ENCODE assay signal across 31 mouse cellular contexts in the genomic region with DNA sequence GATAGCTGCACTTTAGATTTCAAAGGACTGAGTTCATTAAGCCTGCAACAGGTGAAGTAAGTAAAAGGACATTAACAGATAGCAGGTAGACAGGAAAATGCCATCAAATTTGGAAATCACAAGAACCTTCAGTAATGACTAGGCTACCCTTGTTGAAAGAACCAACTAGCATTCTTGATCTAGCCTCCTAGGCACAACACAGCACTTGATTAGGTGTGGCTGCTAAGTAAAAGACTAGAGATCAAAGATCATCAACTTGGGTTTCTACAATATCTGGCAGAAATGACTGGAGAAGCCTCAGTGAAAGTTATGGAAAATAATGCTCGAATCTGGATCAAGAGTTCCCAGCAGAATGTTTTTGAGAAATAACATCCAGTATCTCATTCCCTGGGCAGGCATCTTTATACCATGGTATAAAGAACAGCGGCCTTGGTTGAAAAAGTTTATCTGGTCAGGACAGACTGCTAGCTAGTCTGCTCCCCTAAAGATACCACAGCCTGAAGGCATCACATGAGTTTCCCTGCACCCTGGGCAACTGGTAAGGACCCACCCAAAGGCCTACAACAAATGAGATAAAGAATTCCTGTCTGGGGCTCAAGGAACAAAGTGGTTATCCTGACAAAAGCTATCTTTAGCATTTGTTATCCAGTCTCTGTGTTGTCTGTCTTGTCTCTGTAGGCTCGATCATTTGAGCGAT. TPM values are rescaled to one million over a fixed set of nuclear protein-coding genes. Genes with fewer than 3 reads are reported as not detected.
DNase-seq lines count a peak whose midpoint lies in the region; ATAC-seq and TF ChIP-seq lines count a peak whose summit lies in the region.
"Had no signal": no experiment of that assay in that cellular context is flagged by ENCODE, and none has a peak within 500 bp of the region (broad histone marks: within the 10 kb centered on the region; RNA-seq: fewer than 3 reads in every experiment).

No protein-coding gene starts in this region.

- H3K9me3 ChIP-seq in liver, embryonic 14.5 days (ENCODE audit: control insufficient read depth, low read length), result no peaks in the 10 kb centered on the region
- H3K9me3 ChIP-seq in lung, postnatal 0 days (ENCODE audit: low read length), result no peaks in the 10 kb centered on the region
- H3K9me3 ChIP-seq: embryonic facial prominence, embryonic 10.5 days; hindbrain, embryonic 12.5 days; lung, embryonic 15.5 days; midbrain, embryonic 10.5 days had no signal

- H3K4me3 ChIP-seq in liver, embryonic 14.5 days (ENCODE audit: insufficient read depth in 1 of 2, low read depth in 2 of 2, low read length in 2 of 2), result no peak overlapping the region
- no peak overlapping the region for H3K4me3 ChIP-seq in lung, postnatal 0 days (ENCODE audit: low read depth, low read length)
- H3K4me3 ChIP-seq: embryonic facial prominence, embryonic 10.5 days; hindbrain, embryonic 12.5 days; lung, embryonic 15.5 days; midbrain, embryonic 10.5 days had no signal

- no peak overlapping the region for H3K9ac ChIP-seq in liver, embryonic 14.5 days (replicated peaks)
- no peak overlapping the region for H3K9ac ChIP-seq in lung, postnatal 0 days (replicated peaks; ENCODE audit: low read depth)
- H3K9ac ChIP-seq: forebrain, postnatal 0 days; hindbrain, embryonic 12.5 days; lung, embryonic 15.5 days had no signal

- H3K4me1 ChIP-seq in liver, embryonic 14.5 days (replicated peaks; ENCODE audit: control insufficient read depth in 2 of 2, insufficient read depth in 2 of 2, low read length in 1 of 2), result peaks cover 0 to 11% of the 10 kb centered on the region in 2 experiments; a peak in 3 of 4 replicates
- H3K4me1 ChIP-seq in lung, postnatal 0 days (ENCODE audit: insufficient read depth, low read depth, low read length), result no peaks in the 10 kb centered on the region
- H3K4me1 ChIP-seq: embryonic facial prominence, embryonic 10.5 days; hindbrain, embryonic 12.5 days; lung, embryonic 15.5 days; midbrain, embryonic 10.5 days had no signal

- peak; percentile 8 for DNase-seq in c-Kit-negative CD71-positive TER-119-positive erythroid progenitor cells, embryonic 14.5 days (ENCODE audit: low read depth, low spot score)
- peak; percentile 51 to 56 (median 52) for DNase-seq in liver, embryonic 14.5 days (ENCODE audit: low read depth in 3 of 3, low spot score in 3 of 3)
- no peak for DNase-seq in thymus, postnatal 4 days
- DNase-seq in spleen, postnatal 14 days (ENCODE audit: low spot score in 2 of 2), result no peak
- no peak for DNase-seq in lung, postnatal 0 days (ENCODE audit: low spot score)
- no peak for DNase-seq in heart, postnatal 10 days
- DNase-seq: adrenal gland, postnatal 36 days; cerebellum, adult 18-20 months; forebrain, postnatal 0 days; gastrocnemius, postnatal 14 days; heart, postnatal 14 days; kidney, postnatal 4 days; layer of hippocampus, adult 9-11 months; lung, postnatal 4 days; right cerebral cortex, postnatal 4 days had no signal

- 33% methylated on average over 4 of the region's 4 CpGs for WGBS in liver, embryonic 14.5 days (ENCODE audit: insufficient replicate concordance)
- 89% methylated on average over 4 of the region's 4 CpGs for WGBS in lung, postnatal 0 days

- peak overlapping the region; percentile 36 for H3K4me2 ChIP-seq in liver, embryonic 14.5 days (ENCODE audit: low read depth)
- no peak overlapping the region for H3K4me2 ChIP-seq in lung, postnatal 0 days (replicated peaks; ENCODE audit: low read depth, low read length)
- H3K4me2 ChIP-seq: heart, embryonic 11.5 days; hindbrain, embryonic 12.5 days; lung, embryonic 15.5 days had no signal

- no peaks in the 10 kb centered on the region for H3K36me3 ChIP-seq in liver, embryonic 14.5 days (replicated peaks; ENCODE audit: control insufficient read depth, insufficient read depth, low read depth)
- peaks cover 24% of the 10 kb centered on the region for H3K36me3 ChIP-seq in lung, postnatal 0 days (ENCODE audit: insufficient read depth, low read length)
- H3K36me3 ChIP-seq: embryonic facial prominence, embryonic 10.5 days; hindbrain, embryonic 12.5 days; lung, embryonic 15.5 days; midbrain, embryonic 10.5 days had no signal

- intact Hi-C loops in heart, postnatal 10 days (cut with DNase I), result no loop called here

- peak; percentile 94 for ATAC-seq in erythroblast, adult 5-6 weeks (replicated peaks; ENCODE audit: low FRiP score, poor library complexity, severe bottlenecking)
- peak; percentile 99 for ATAC-seq in liver, embryonic 14.5 days (ENCODE audit: insufficient read depth)
- no peak for ATAC-seq in lung, postnatal 0 days
- ATAC-seq: forebrain, postnatal 0 days; intestine, postnatal 0 days; midbrain, embryonic 16.5 days had no signal

- TF ChIP-seq EP300 in liver, embryonic 14.5 days (IDR thresholded peaks at IDR 0.05; ENCODE audit: low read depth), result peak; percentile 77
- TF ChIP-seq EP300 in lung, postnatal 0 days (IDR thresholded peaks at IDR 0.05), result no peak

- no peak for TF ChIP-seq CTCF in liver, embryonic 14.5 days (IDR thresholded peaks at IDR 0.05; ENCODE audit: low read depth)
- no peak for TF ChIP-seq CTCF in lung, postnatal 0 days (IDR thresholded peaks at IDR 0.05)

- peak overlapping the region; percentile 55 for H3K27ac ChIP-seq in liver, embryonic 14.5 days
- H3K27ac ChIP-seq in lung, postnatal 0 days (ENCODE audit: low read length), result no peak overlapping the region
- H3K27ac ChIP-seq: embryonic facial prominence, embryonic 10.5 days; hindbrain, embryonic 12.5 days; lung, embryonic 15.5 days; midbrain, embryonic 10.5 days had no signal

- H3K27me3 ChIP-seq in liver, embryonic 14.5 days (ENCODE audit: control insufficient read depth, insufficient read depth, low read length), result no peaks in the 10 kb centered on the region
- H3K27me3 ChIP-seq in lung, postnatal 0 days (replicated peaks; ENCODE audit: insufficient read depth, low read length), result no peaks in the 10 kb centered on the region
- H3K27me3 ChIP-seq: hindbrain, embryonic 12.5 days; lung, embryonic 15.5 days had no signal

RNA-seq across cellular contexts. Expression of a gene that starts 7.3 kb away (rescaled TPM):
- not detected in 2 replicates for total RNA-seq in erythroblast, adult 5-6 weeks (2015; ENCODE audit: low replicate concordance)
- total RNA-seq in erythroblast, adult 5-6 weeks (2017; ENCODE audit: low replicate concordance), result 0.28 TPM in 1 of 2 replicates, not detected in the other
- 0.03 and 0.04 TPM in 2 replicates for polyA plus RNA-seq in liver, embryonic 14.5 days (2012; rRNA removed)
- not detected in 2 replicates for polyA plus RNA-seq in liver, embryonic 14.5 days (2014; fragmentation: Nextera tagmentation; extraction: Ambion mirVana)
- 0.14 and 0.17 TPM in 2 replicates for polyA plus RNA-seq in lung, postnatal 0 days (2015; fragmentation: Nextera tagmentation; extraction: Ambion mirVana)
- under 1 TPM; 0.07 to 0.12 TPM for total RNA-seq in heart, postnatal 10 days (2021)
- polyA plus RNA-seq: C2C12; embryonic facial prominence, embryonic 10.5 days; forebrain, embryonic 11.5 days; forebrain, postnatal 0 days; hindbrain, embryonic 12.5 days; kidney, embryonic 16.5 days; midbrain, embryonic 10.5 days; midbrain, embryonic 16.5 days; neural tube, embryonic 14.5 days had no signal

RNA-seq across cellular contexts. Expression of a gene that starts 26.7 kb away (rescaled TPM):
- 24.4 and 37.2 TPM in 2 replicates for total RNA-seq in erythroblast, adult 5-6 weeks (2015; ENCODE audit: low replicate concordance)
- 38.8 and 52.7 TPM in 2 replicates for total RNA-seq in erythroblast, adult 5-6 weeks (2017; ENCODE audit: low replicate concordance)
- polyA plus RNA-seq in liver, embryonic 14.5 days (2012; rRNA removed), result 3.0 and 4.5 TPM in 2 replicates
- 8.5 TPM in 2 replicates for polyA plus RNA-seq in liver, embryonic 14.5 days (2014; fragmentation: Nextera tagmentation; extraction: Ambion mirVana)
- 30.3 and 34.9 TPM in 2 replicates for polyA plus RNA-seq in lung, postnatal 0 days (2015; fragmentation: Nextera tagmentation; extraction: Ambion mirVana)
- total RNA-seq in heart, postnatal 10 days (2021), result 10 to 100 TPM; 29.9 to 34.3 TPM

RNA-seq across cellular contexts. Expression of a gene that starts 28.1 kb away (rescaled TPM):
- not detected in 2 replicates for total RNA-seq in erythroblast, adult 5-6 weeks (2015; ENCODE audit: low replicate concordance)
- total RNA-seq in erythroblast, adult 5-6 weeks (2017; ENCODE audit: low replicate concordance), result not detected in 2 replicates
- polyA plus RNA-seq in liver, embryonic 14.5 days (2012; rRNA removed), result not detected in 2 replicates
- not detected in 2 replicates for polyA plus RNA-seq in liver, embryonic 14.5 days (2014; fragmentation: Nextera tagmentation; extraction: Ambion mirVana)
- polyA plus RNA-seq in lung, postnatal 0 days (2015; fragmentation: Nextera tagmentation; extraction: Ambion mirVana), result not detected in 2 replicates
- total RNA-seq in heart, postnatal 10 days (2021), result not detected
- total RNA-seq: adrenal gland, postnatal 36 days; forebrain, postnatal 0 days; gastrocnemius, postnatal 14 days; heart, postnatal 14 days; left cerebral cortex, adult 18-20 months; left cerebral cortex, postnatal 36 days had no signal
- polyA plus RNA-seq: C2C12; embryonic facial prominence, embryonic 10.5 days; forebrain, embryonic 11.5 days; forebrain, postnatal 0 days; heart, embryonic 11.5 days; hindbrain, embryonic 12.5 days; intestine, postnatal 0 days; kidney, embryonic 16.5 days; limb, embryonic 14.5 days; lung, embryonic 15.5 days; midbrain, embryonic 10.5 days; midbrain, embryonic 16.5 days; neural tube, embryonic 14.5 days; stomach, embryonic 16.5 days had no signal

RNA-seq across cellular contexts. Expression of a gene that starts 41.3 kb away (rescaled TPM):
- not detected in 2 replicates for total RNA-seq in erythroblast, adult 5-6 weeks (2015; ENCODE audit: low replicate concordance)
- total RNA-seq in erythroblast, adult 5-6 weeks (2017; ENCODE audit: low replicate concordance), result not detected in 2 replicates
- polyA plus RNA-seq in liver, embryonic 14.5 days (2012; rRNA removed), result not detected in 2 replicates
- not detected in 2 replicates for polyA plus RNA-seq in liver, embryonic 14.5 days (2014; fragmentation: Nextera tagmentation; extraction: Ambion mirVana)
- not detected in 2 replicates for polyA plus RNA-seq in lung, postnatal 0 days (2015; fragmentation: Nextera tagmentation; extraction: Ambion mirVana)
- not detected for total RNA-seq in heart, postnatal 10 days (2021)
- total RNA-seq: adrenal gland, postnatal 36 days; forebrain, postnatal 0 days; gastrocnemius, postnatal 14 days; heart, postnatal 14 days; left cerebral cortex, adult 18-20 months; left cerebral cortex, postnatal 36 days had no signal
- polyA plus RNA-seq: C2C12; embryonic facial prominence, embryonic 10.5 days; forebrain, embryonic 11.5 days; forebrain, postnatal 0 days; heart, embryonic 11.5 days; hindbrain, embryonic 12.5 days; intestine, postnatal 0 days; kidney, embryonic 16.5 days; limb, embryonic 14.5 days; lung, embryonic 15.5 days; midbrain, embryonic 10.5 days; midbrain, embryonic 16.5 days; neural tube, embryonic 14.5 days; stomach, embryonic 16.5 days had no signal

Comparison
In these comparisons a context has a peak if more than half of its experiments do, and no peak if none do; other contexts are left out.
1. DNase-seq: peak in c-Kit-negative CD71-positive TER-119-positive erythroid progenitor cells, embryonic 14.5 days (single experiment) and liver, embryonic 14.5 days (3 of 3); none in thymus, postnatal 4 days (single experiment), spleen, postnatal 14 days (0 of 2), lung, postnatal 0 days (single experiment) and heart, postnatal 10 days (0 of 2).